Mouse (Mus musculus): Measurements from ENCODE around the gene Ncor1. TPM values are rescaled to one million over a fixed set of nuclear protein-coding genes. Genes with fewer than 3 reads are reported as not detected.
"Not testable (repeated sequence)": the region's sequence is repeated elsewhere in the genome, so short reads cannot be mapped to it uniquely, and the experiment has no call there.

Ncor1 gene
- polyA plus RNA-seq, 1 experiment: 327 TPM

DNA sequence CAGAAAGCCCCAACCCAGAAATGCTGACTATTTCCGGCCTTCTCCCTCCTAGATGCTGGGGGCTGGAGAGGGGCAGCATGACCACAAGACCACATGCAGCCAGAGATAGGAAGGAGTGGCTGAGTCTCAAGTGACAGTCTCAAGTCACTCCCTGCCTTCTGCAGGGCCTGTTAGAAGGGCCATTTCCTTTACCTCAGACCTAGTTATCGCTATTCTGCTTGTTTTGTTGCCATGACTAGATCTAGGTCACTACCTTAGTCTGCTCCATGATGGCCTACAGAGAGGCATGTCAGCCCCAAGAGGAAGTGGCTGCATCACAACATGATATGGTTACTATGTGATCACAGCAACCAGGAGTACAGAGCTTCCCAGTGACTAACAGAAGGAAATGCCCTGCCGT lies 8.2 kb upstream of the Ncor1 start:
- Histone ChIP-seq H3K4me1 (ENCODE audit: control insufficient read depth, insufficient read depth, low read length) (no peaks in the 10 kb centered on the region), H3K4me3 (ENCODE audit: low read depth, low read length) (no peak overlapping the region), H3K36me3 (ENCODE audit: control insufficient read depth, insufficient read depth, low read length, poor library complexity, severe bottlenecking) (peaks cover 2% of the 10 kb centered on the region), H3K27me3 (ENCODE audit: control insufficient read depth, insufficient read depth, low read length, poor library complexity, severe bottlenecking) (no peaks in the 10 kb centered on the region), H3K27ac (ENCODE audit: insufficient read depth, low read length) (0 out of 2 replicates have a peak overlapping the region, but pooled peaks have one; percentile 17), H3K9ac (ENCODE audit: low read depth, poor library complexity, severe bottlenecking) (no peak overlapping the region), H3K9me3 (replicated peaks; ENCODE audit: control insufficient read depth, insufficient read depth, low read length, poor library complexity, severe bottlenecking) (no peaks in the 10 kb centered on the region)
- TF ChIP-seq POLR2A (IDR thresholded peaks at IDR 0.05; ENCODE audit: insufficient read depth, low read length) (no peak), EP300 (IDR thresholded peaks at IDR 0.05; ENCODE audit: insufficient read depth, low read depth, low read length) (no peak), CTCF (IDR thresholded peaks at IDR 0.05; ENCODE audit: low read depth, low read length) (no peak)

- no peak overlapping the region for H3K4me3 ChIP-seq (ENCODE audit: low read depth, low read length)
Measured at GRCm38 (mm10) chr11:62465849-62466248, 7.5 kb upstream of the Ncor1 start.

DNA sequence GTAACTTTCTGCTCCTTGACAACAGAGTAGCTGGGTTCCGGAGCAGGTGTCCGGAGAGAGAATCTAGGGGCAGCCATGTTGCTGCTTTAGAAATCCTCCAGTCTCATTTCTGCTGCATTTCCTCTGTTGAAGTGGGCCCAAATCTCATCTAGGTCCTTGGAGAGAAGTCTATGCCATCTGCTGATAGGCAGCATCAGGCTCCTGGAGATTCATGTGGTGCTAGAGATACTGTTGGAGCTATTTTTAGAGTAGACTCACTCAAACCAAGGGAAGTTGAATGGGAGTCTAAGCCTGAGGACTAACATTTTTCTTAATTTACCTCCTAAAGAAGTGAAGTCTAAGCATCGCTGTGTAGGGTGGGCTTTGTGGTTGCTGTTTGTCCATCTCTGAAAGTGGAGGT lies 6.4 kb upstream of the Ncor1 start:
- no peak overlapping the region for H3K27ac ChIP-seq (ENCODE audit: insufficient read depth, low read length)
- no peak for TF ChIP-seq EP300 (IDR thresholded peaks at IDR 0.05; ENCODE audit: insufficient read depth, low read depth, low read length)
- no peak for TF ChIP-seq CTCF (IDR thresholded peaks at IDR 0.05; ENCODE audit: low read depth, low read length)
- TF ChIP-seq POLR2A (IDR thresholded peaks at IDR 0.05; ENCODE audit: insufficient read depth, low read length): no peak
- no peaks in the 10 kb centered on the region for H3K9me3 ChIP-seq (replicated peaks; ENCODE audit: control insufficient read depth, insufficient read depth, low read length, poor library complexity, severe bottlenecking)
- no peak overlapping the region for H3K9ac ChIP-seq (ENCODE audit: low read depth, poor library complexity, severe bottlenecking)
- H3K27me3 ChIP-seq (ENCODE audit: control insufficient read depth, insufficient read depth, low read length, poor library complexity, severe bottlenecking): no peaks in the 10 kb centered on the region
- peaks cover 2% of the 10 kb centered on the region for H3K36me3 ChIP-seq (ENCODE audit: control insufficient read depth, insufficient read depth, low read length, poor library complexity, severe bottlenecking)
- H3K4me1 ChIP-seq (ENCODE audit: control insufficient read depth, insufficient read depth, low read length): no peaks in the 10 kb centered on the region
- no peak overlapping the region for H3K4me3 ChIP-seq (ENCODE audit: low read depth, low read length)

More at GRCm38 (mm10) chr11:62465849-62466248, 7.5 kb upstream of the Ncor1 start:
- H3K4me1 ChIP-seq (ENCODE audit: control insufficient read depth, insufficient read depth, low read length): no peaks in the 10 kb centered on the region
- peaks cover 2% of the 10 kb centered on the region for H3K36me3 ChIP-seq (ENCODE audit: control insufficient read depth, insufficient read depth, low read length, poor library complexity, severe bottlenecking)
- TF ChIP-seq CTCF (IDR thresholded peaks at IDR 0.05; ENCODE audit: low read depth, low read length): no peak
- no peak for TF ChIP-seq EP300 (IDR thresholded peaks at IDR 0.05; ENCODE audit: insufficient read depth, low read depth, low read length)
- TF ChIP-seq POLR2A (IDR thresholded peaks at IDR 0.05; ENCODE audit: insufficient read depth, low read length): no peak
- H3K9me3 ChIP-seq (replicated peaks; ENCODE audit: control insufficient read depth, insufficient read depth, low read length, poor library complexity, severe bottlenecking): no peaks in the 10 kb centered on the region
- no peaks in the 10 kb centered on the region for H3K27me3 ChIP-seq (ENCODE audit: control insufficient read depth, insufficient read depth, low read length, poor library complexity, severe bottlenecking)
- no peak overlapping the region for H3K9ac ChIP-seq (ENCODE audit: low read depth, poor library complexity, severe bottlenecking)
- H3K27ac ChIP-seq (ENCODE audit: insufficient read depth, low read length): no peak overlapping the region

GRCm38 (mm10) chr11:62463225-62463915 lies 5.0 kb upstream of the Ncor1 start:
- H3K4me1 ChIP-seq (ENCODE audit: control insufficient read depth, insufficient read depth, low read length): no peaks in the 10 kb centered on the region
- H3K36me3 ChIP-seq (ENCODE audit: control insufficient read depth, insufficient read depth, low read length, poor library complexity, severe bottlenecking): peaks cover 2% of the 10 kb centered on the region
- H3K27me3 ChIP-seq (ENCODE audit: control insufficient read depth, insufficient read depth, low read length, poor library complexity, severe bottlenecking): no peaks in the 10 kb centered on the region
- H3K27ac ChIP-seq (ENCODE audit: insufficient read depth, low read length): no peak overlapping the region
- no peaks in the 10 kb centered on the region for H3K9me3 ChIP-seq (replicated peaks; ENCODE audit: control insufficient read depth, insufficient read depth, low read length, poor library complexity, severe bottlenecking)
- no peak overlapping the region for H3K9ac ChIP-seq (ENCODE audit: low read depth, poor library complexity, severe bottlenecking)
- no peak for TF ChIP-seq POLR2A (IDR thresholded peaks at IDR 0.05; ENCODE audit: insufficient read depth, low read length)
- no peak for TF ChIP-seq CTCF (IDR thresholded peaks at IDR 0.05; ENCODE audit: low read depth, low read length)
- no peak for TF ChIP-seq EP300 (IDR thresholded peaks at IDR 0.05; ENCODE audit: insufficient read depth, low read depth, low read length)
- H3K4me3 ChIP-seq (ENCODE audit: low read depth, low read length): no peak overlapping the region

DNA sequence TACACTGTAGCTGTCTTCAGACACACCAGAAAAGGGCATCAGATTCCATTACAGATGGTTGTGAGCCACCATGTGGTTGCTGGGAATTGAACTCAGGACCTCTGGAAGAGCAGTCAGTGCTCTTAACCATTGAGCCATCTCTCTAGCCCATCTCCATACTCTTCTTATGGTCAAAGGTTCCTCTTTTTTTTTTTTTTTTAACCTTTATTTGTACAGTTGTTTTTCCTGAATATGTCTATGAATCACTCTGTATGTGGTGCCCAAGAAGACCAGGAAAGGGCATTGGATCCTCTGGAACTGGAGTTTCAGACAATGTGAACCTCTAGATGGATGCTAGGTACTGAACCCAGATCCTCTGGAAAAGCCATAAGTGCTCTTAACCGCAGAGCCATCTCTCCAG lies 4.2 kb upstream of the Ncor1 start:
- not testable (repeated sequence) for H3K36me3 ChIP-seq (ENCODE audit: control insufficient read depth, insufficient read depth, low read length, poor library complexity, severe bottlenecking); H3K27me3 ChIP-seq (ENCODE audit: control insufficient read depth, insufficient read depth, low read length, poor library complexity, severe bottlenecking); H3K4me3 ChIP-seq (ENCODE audit: low read depth, low read length); H3K27ac ChIP-seq (ENCODE audit: insufficient read depth, low read length); H3K9me3 ChIP-seq (replicated peaks; ENCODE audit: control insufficient read depth, insufficient read depth, low read length, poor library complexity, severe bottlenecking); H3K4me1 ChIP-seq (ENCODE audit: control insufficient read depth, insufficient read depth, low read length); H3K9ac ChIP-seq (ENCODE audit: low read depth, poor library complexity, severe bottlenecking)

DNA sequence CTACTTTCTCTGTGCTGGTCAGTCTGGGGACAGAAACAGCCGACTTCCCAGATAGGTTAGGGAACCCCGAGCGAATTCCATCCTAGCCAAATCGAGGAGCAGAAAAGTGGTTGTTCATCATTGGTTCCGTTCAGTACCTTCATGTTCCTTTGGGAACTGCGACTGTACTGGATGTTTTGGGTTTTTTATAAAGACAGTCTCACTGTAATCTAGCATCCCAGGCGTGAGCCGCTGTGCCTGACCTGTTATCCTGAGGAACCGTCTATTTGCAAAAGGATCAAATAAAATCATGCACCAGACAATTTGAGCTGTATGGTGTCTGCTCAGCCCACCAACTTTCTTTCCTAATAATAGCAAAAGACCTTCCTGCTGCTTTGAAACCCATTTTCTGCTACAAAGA lies 439 bp upstream of the Ncor1 start:
- no peaks in the 10 kb centered on the region for H3K9me3 ChIP-seq (replicated peaks; ENCODE audit: control insufficient read depth, insufficient read depth, low read length, poor library complexity, severe bottlenecking)
- no peaks in the 10 kb centered on the region for H3K27me3 ChIP-seq (ENCODE audit: control insufficient read depth, insufficient read depth, low read length, poor library complexity, severe bottlenecking)
- peak overlapping the region; percentile 92 for H3K27ac ChIP-seq (ENCODE audit: insufficient read depth, low read length)
- peaks cover 2% of the 10 kb centered on the region; the same call in 1 of the 2 replicates for H3K36me3 ChIP-seq (ENCODE audit: control insufficient read depth, insufficient read depth, low read length, poor library complexity, severe bottlenecking)
- H3K4me3 ChIP-seq (ENCODE audit: low read depth, low read length): peak overlapping the region; percentile 98
- peak overlapping the region; percentile 99 for H3K9ac ChIP-seq (ENCODE audit: low read depth, poor library complexity, severe bottlenecking)
- TF ChIP-seq CTCF (IDR thresholded peaks at IDR 0.05; ENCODE audit: low read depth, low read length) (no peak), POLR2A (IDR thresholded peaks at IDR 0.05; ENCODE audit: insufficient read depth, low read length) (no peak), EP300 (IDR thresholded peaks at IDR 0.05; ENCODE audit: insufficient read depth, low read depth, low read length) (no peak)
- H3K4me1 ChIP-seq (ENCODE audit: control insufficient read depth, insufficient read depth, low read length): no peaks in the 10 kb centered on the region
